Mouse (Mus musculus) embryo, embryonic 9.5 days (tissue): ENCODE measurements around the gene Zfyve21.

Experiments
- DNase-seq: peaks from one replicate; pipeline ENCODE4 v3.0.0-alpha.2; 2017; ENCODE audit errors: extremely low spot score

Gene Zfyve21

DNA sequence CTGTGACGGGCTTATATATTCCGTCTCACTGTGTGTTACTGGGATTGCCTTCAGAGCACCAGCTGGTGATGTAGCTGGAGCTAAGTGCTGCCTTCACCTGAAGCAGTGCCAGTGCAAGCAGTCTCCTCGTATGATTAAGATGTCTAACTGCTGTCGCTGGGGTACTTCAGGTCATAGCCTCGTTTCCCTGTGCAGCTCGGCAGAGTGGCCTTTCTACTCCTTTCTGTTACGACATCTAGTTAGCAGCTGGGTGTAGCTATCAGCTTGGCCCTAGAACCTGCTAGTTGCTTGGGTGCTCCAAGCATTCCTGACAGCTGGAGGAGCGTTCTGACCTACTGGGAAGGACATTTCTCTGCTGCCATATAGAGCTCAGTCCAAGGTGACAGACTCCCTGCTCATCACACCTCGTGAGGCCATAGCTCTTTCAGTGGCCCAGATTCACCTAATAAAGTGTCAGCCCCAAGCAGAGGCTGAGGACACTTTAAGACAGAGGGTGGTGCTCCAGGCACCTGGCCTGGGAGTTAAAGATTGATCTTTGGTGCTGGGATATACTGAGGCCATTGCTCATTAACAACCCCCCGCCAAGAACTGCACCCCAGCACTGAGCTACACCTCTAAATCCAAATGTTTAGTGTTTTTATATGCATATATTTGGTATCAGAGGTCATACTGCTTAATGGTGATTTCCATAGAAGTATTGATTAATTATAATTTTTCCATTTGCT lies 13.3 kb upstream of the Zfyve21 start:
- no peak for DNase-seq

DNA sequence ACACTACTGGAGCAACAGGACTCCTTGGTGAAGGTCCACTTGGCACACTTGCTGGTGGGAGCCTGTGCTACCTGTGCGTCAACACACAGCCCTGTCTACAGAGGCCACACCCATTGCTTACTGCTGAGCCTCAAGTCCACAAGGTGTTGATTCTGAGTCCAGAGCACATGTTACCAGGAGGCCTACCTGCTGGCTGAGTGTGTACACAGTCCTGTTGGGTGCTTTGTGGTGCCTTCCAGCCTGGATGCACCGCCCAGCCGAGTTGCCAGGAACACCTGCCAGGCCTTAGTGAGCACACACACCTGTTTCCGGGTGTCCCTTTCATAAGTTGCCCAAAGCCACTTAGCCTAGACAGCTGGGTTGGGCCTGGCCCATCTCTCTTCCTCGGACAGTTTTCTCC lies 10.4 kb upstream of the Zfyve21 start:
- DNase-seq: no peak

DNA sequence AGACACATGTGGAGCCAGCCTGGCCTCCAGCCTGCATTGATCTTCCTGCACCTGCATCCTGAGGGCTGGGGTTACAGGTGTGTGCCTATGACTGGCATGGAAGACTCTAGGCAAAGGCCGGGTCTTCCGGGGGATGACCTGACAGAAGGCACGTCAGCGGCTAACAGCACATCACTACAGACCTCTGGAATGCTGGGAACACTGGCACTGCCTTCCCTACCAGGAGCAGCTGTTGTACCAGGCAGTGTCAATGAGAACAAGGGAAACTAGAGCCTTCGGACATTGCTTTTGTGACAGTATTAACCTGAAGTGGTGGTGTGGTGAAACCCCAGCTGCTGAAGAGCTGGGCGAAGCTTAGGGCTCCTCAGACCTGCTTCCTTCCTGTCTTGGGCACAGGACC lies 5.2 kb upstream of the Zfyve21 start:
- DNase-seq: no peak

DNA sequence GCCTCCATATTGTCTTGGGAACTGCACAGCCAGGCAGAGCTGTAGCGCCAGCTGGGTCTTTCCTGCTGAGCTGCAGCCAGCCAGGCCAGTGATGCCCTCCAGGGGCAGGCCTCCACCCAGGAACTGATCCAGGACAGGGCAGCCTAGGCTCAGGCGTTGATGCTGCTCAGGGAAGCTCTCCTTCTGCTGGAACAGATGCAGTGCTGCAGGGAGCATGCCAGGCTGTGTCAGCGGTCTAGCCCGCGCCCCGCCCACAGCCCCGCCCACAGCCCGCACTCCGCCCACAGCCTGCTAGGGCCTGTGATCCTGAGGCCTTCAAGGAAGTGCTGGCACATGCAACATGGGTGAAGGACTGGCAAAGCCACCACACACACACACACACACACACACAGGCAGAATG lies 4.2 kb upstream of the Zfyve21 start:
- DNase-seq: peak; percentile 83

DNA sequence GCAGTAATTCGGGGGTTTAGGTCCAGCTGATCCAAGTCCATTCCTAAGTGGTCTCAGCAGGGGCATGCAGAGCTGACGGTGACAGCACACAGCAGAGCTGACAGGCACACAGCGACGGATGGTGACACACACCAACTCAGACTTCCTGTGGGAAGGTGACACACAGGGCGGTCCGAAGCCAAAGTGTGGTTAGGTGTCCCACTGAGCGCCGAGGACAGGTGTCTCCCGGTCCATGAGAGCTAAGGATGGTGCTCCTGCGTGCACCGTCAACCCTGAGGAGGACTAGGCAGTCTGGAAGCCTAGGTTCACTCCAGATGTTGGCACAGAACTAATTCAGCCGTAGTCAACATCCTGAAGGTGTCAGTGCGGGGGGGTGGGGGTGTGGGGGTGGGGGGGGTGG lies 1.9 kb upstream of the Zfyve21 start:
- DNase-seq: no peak

DNA sequence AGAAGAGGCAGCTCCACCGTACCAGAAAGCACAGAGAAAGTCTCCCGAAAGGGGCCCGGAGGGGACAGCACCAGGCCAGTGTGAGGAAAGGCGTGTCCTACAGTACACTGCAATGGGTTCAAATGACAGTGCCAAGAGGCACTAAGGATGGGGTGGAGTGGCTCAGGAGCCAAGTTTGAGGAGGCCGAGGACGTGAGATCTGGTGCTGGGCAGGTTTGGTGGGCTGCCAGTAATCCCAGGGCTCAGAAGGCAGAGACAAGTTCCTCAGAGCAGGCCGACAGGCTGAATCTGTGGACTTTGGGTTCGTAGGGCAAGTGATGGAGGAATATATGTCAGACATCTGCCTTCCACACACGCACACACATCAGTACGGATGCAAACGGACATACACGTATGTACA lies 1.4 kb upstream of the Zfyve21 start:
- no peak for DNase-seq

DNA sequence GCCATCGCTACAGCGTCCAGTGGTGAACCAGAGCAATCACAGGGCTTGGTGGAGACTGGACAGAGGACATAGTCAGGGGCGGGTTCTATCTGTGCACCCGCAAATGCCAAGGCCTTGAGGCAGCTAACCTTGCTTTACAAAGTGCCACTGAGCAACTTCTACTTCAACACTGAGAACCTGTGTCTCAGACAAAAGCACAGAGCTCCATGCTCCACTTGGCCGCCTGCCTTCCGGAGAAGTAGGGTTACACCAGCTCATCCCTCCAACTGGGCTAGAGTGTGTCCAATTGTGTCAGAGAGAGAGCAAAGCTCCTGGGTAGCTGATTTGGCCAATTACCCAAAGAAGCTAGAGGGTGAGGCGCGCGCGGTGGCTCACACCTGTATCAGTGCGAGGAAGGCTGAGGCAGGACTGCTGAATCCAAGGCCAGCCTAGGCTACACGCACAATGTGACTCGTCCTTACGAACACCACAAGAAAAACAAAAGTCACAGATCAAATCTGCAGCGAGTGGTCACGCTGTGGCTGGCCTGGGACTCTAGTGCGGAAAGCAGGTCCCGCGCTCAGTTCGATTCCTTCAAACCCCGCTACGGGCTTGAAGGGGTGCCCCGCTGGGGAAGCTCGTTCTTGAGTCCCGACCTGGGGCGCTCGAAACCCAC lies 732 bp upstream of the Zfyve21 start:
- DNase-seq: no peak

DNA sequence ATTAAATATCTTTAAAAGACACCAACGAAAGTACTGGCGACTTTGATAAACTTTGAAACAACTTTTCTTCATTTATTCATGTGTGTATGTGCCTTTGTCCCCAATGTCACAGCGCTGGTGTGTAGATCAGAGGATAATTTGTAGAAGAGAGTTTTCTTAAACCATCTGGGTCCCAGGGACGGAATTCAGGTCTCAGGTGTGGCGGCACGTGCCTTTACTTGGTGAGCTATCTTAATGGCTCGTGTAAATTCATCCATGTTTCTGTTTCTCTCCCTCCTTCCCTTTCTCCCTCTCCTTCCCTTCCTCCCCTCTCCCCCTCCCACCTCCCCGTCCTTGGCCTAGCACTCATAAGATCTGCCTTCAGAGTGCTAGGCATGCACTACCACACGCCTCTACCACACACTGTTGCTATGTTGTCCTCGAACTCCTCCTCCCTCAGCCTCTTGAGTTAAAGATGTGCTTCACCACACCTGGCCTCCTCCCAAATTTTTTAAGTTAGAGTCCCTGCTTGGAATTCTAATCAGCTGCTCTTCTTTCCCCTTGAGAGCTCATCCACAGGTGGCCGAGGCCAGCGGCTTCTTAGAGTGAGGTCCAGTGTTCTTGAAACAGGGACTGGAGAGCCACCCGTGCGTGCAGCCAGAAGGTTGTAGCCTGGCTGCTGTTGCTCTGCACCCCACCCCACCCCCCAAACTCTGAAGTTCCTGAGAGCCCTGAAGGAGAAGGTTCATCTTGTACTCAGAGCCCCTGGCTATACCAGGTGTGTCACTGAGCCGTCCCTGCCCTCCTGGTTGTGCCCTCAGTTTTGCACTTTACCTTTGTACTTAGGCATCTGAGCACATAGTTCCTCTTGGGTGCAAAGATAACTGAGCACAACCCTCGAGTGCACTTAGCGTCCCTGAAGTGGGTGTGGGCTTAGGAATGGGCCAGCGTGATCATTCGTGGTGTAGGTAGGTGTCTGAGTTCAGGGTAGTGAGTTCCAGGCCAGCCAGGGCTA lies 1.1 kb downstream of the Zfyve21 start:
- DNase-seq: no peak

DNA sequence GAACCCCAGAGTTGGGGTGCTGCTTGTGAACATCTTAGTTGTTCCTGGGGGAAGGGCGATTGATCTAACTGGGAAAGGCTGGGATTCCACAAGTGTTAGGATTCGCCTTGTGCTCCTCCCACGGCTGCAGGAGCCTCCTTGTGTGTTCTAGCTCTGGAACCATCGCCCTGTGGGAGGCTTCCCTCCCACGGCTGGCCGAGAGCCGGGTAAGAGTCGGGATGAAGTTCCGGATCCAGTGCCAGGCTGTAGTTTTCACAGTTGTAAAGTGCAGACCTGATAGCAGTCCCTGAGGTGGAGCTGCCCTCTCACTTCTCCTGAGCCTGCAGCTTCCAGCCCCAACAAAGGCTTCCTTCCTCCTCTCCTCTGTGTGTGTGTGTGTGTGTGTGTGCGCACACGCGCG lies 2.6 kb downstream of the Zfyve21 start:
- DNase-seq: no peak

DNA sequence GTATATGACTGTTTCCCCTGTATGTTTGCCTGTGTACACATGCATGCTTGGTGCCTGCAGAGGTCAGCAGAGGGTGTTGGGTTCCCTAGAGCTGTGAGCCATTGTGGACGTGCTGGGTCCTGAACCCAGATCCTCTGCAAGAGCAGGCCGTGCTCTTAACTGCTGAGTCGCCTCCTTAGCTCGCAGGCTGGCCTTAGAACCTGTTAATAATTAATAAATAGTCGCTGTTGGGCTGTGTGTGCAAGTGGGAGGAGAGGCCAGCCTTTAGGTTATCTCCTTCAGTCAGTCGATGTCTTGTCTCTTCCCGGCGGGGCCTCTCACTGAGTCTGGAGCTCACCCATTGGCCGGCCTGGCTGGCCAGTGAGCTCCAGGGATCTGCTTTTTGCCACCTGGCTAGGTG lies 3.0 kb downstream of the Zfyve21 start:
- DNase-seq: no peak

DNA sequence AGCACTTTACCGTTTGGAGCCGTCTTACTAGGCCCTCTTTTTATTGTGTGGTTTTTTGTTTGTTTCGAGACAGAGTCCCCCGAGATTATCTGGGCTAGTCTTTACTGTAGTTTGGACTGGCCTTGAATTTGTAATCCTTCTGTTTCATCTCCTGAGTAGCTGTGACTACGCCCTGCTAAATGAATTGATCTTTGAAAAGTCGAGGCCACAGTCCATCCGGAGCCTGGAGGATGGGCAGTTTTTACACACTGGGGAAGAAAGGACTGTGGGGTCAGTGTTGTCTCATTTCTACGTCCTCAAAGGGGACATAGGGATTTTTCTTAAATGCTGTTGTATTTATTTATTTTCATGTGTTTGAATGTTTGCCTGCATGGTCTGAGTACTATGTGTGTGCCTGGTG lies 4.0 kb downstream of the Zfyve21 start:
- DNase-seq: no peak

DNA sequence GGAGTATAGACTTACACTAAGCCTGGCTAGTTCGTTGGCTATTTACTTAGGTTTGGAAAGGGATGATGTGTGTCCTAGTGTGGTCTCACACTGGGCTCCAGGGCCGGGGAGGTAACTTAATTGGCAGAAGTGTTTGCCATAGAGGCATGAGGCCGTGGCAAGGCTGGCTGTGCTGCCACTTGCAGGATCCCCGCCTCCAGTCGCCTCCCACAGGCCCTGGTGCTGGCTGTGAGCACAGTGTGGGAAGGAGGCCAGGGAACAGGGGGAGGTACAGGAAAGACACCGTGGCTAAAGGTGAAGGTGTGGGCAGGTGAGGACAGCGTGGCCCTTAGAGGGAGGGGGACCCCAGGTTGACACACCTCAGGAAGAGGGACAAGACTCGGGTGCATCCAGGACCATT lies 6.0 kb downstream of the Zfyve21 start:
- no peak for DNase-seq

DNA sequence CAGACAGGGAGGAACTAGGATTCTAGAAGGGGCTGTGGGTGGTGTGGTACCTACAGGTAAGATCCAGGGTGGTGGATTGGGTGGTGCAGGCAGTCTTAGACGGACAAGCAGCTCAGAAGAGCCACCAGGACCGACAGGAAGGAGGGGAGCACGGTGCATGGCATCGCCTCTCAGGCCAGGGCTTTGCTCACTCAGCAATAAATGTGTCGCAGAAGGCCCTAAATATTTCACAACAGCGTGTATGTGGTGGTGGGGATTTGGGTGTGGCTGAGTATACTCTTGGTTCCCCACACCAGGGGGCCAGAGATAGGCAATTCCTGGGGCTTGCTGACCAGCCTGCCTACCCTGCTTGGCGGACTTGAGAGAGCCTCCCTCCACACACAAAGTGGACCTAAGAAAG lies 6.7 kb downstream of the Zfyve21 start:
- no peak for DNase-seq

DNA sequence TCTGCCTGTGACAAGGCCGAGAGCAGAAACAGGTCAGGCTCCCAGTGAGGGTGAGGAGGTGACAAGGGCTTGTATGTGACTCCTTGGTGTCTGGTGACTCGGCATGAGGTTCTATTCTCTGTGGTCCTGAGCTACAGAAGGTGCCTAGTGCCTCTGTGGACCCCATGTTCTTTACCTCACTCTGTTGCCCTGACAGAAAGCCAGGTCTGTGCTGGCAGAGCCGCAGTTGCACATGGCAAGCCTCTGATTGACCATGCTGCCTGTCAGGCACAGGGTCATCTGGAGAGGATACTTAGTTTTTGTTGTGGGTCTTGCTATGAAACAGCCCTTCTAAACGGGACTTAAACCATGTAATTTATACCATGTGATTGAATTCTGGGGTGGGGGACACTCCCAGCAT lies 8.0 kb downstream of the Zfyve21 start:
- DNase-seq: no peak

DNA sequence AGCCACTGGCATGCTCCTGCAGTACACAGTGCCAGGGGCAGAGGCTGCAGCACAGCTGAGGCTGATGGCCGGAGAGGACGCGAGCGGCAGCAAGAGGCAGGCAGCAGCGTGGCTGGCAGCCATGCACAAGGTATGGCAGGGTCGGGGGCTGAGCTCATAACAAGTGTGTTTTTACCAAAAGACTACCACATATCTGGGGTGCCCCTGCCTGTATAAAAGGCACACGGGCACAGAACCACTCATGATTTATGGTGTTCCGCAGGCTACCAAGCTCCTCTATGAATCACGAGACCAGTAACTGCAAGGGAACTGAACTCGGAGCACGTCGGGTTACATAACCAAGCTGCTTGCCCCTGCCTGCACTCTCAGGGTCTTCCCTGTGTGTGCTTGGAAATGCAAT lies 13.6 kb downstream of the Zfyve21 start:
- no peak for DNase-seq

DNA sequence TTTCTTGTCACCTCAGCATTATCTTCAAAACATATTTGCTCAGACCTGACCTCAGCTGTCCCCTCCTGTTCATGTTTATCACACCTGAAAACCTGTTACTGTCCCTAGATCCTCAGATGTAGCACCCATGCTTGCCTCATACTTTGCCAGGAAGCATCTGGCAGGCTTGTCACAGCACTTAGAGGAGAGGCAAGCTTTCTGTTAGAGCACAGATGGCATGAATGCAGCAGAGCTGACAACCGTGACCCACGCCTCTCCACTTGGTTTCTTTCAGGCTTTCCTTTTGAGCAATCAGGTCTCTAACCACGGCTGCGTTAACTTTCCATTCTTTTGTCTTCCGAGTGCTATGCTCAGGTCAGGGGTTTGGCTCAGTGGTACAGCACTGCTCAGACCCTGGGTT lies 15.5 kb downstream of the Zfyve21 start:
- no peak for DNase-seq

DNA sequence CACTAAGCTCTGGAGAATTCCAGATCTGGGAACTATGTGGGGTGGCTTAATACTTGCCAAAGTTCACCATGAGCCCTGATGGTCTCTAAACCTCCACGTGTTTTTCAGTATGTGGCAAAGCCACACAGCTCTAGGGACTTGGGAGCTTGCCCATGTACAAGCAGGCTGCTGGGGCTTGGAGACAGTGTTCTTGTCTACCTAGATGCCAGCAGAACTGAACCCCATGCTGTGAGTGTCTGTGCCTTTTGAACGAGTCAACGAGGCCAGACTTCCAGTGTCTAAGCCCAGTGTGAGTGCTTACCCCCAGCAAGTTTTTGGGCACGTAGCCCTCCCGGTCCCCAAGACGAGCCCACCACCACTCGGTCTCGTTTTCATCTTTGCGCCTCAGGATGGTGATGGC lies 16.0 kb downstream of the Zfyve21 start:
- no peak for DNase-seq

DNA sequence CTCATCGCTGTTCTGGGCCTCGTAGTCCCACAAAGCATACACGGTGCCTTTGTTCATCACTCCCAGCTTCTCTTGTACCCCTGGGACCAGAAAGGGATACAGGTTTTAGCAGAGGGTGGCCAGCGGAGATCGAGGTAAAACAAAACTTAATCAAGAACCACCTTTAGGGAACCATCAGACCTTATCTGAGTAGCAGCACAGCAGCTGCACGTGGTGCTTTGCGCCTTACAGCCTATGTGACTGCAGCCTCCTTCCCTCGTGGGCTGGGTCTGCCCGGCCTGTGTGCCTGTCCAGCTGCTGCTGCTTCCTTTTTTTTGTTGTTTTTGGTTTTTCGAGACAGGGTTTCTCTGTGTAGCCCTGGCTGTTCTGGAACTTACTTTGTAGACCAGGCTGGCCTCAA lies 16.4 kb downstream of the Zfyve21 start:
- DNase-seq: no peak

DNA sequence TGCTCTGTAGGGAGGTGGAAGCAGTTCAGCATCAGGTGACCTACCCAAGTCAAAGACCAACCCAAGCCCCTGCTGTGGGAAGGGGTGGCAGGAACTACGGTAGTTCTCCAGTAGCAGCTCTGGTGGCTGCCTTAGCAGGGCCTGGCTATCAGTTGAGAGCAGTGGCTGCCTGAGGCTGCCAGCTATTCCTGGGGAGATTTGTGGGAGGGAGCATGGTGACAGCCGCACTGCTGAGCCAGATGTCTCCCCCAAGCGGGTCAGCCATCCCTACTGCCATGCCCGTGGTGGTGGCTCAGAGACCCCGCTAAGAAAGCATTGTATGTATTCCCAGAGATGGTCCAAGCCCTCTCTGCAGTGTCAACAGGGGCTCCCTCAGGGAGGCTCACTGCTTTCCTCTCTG lies 18.7 kb downstream of the Zfyve21 start:
- DNase-seq: no peak

DNA sequence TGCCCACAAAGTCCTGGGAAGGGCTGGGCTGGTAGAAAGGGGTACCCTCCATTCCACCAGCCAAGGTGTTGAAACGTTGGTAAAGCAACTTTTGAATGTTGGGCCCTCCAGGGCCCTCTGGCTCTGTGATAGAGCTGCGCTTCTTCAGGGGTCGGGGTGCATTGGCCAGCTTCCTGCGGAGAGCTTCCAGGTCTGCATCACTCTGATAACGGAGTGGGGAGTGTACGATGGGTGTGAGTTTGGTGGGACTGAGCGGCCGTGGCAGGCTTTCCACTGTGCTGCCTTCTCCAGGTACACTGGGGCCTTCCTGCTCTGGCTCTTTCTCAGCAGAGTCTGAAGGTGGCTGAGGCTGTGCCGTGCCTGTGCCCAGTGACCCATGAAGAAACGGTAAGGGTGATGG lies 19.5 kb downstream of the Zfyve21 start:
- DNase-seq: no peak

DNA sequence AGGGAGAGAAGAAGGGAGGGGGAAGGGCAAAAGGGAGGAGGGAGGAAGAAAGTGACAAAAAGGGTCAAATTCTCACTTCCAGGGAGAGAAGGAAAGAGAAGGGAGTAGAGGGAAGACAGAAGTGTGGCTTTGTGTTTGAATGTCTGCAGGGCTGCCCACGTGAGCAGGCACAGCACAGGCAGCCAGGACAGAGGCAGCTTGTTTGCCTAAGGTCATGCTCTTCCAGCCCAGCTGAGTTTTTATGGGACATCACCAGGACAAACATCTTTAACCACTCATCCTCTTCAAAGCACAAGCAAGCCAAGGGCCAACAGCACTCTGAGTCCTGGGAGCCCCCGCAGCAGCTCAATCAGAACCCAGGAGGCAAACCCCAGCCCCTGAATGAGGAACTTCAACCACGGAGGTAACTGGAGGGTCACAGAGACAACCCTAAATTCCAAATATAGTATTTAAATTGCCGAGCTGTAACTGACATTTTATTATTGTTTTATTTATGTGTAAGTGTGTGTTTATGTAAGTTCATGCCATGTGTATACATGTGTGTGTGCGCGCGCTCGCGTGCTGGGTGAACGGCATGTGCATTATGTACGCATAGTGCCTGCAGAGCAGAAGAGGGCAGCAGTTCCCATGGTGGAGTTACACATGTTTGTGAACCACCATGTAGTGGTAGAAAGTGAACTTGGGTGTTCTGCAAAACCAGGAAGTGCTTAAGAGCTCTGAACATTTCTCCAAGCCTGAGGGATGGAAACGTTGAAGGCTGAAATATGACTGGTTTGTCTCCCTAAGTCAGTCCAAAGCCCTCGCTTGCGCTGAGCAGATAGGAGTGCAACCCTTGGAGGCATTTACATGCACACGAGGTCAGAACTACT lies 28.8 kb downstream of the Zfyve21 start:
- no peak for DNase-seq

DNA sequence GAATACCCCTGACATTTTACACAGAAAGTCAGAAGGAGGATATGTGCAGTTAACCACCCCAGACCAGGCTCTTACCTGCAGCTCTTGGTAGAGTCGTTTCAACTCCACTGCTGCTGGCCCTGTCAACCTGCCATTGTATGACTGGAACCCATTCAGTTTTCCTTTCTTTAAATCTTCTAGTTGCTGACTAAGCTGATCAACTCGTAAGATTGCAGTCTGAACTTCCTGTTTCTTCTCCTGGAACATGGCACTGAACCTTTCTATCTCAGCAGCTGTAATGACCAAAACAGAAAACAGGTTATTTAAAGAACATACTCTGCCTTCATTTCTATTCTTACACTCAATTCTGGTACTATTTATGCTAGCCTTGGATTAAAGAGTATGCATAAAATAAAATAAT lies 29.5 kb downstream of the Zfyve21 start:
- no peak for DNase-seq
